Mouse (Mus musculus) myocyte (in vitro differentiated cells): ENCODE data around the gene Zfp398.

Source experiments
- CEBPB ChIP-seq: IDR thresholded peaks from 2 replicates; pipeline ENCODE4 v1.6.1; 2011; ENCODE audit warnings: mild to moderate bottlenecking, moderate library complexity; ENCODE audit not compliant: poor library complexity, insufficient read depth, severe bottlenecking
- E2F4 ChIP-seq: IDR thresholded peaks from one replicate; pipeline ENCODE4 v1.6.1; 2011; ENCODE audit warnings: mild to moderate bottlenecking, control low read depth, moderate library complexity; ENCODE audit not compliant: insufficient read depth
- MYOG ChIP-seq, 3 experiments: IDR thresholded peaks; one replicate each; pipeline ENCODE4 v1.6.1; 2011; ENCODE audit warnings: control low read depth in 2 of 3, low read depth in 2 of 3, mild to moderate bottlenecking in 2 of 3; ENCODE audit not compliant: insufficient read length in 2 of 3, control insufficient read depth in 1 of 3, insufficient read depth in 1 of 3
- POLR2A ChIP-seq: IDR thresholded peaks from one replicate; pipeline ENCODE4 v1.6.1; 2011; ENCODE audit warnings: low read depth, mild to moderate bottlenecking, control low read depth, moderate library complexity; ENCODE audit not compliant: insufficient read length
- POLR2AphosphoS2 ChIP-seq: IDR thresholded peaks from one replicate; pipeline ENCODE4 v1.6.1; 2011; ENCODE audit warnings: low read depth, control low read depth; ENCODE audit not compliant: insufficient read length
- TCF12 ChIP-seq: IDR thresholded peaks from one replicate; pipeline ENCODE4 v1.6.1; 2011; ENCODE audit warnings: mild to moderate bottlenecking, control low read depth; ENCODE audit not compliant: poor library complexity, insufficient read depth, severe bottlenecking
- USF1 ChIP-seq: IDR thresholded peaks from one replicate; pipeline ENCODE4 v1.6.1; 2011; ENCODE audit warnings: low read depth, mild to moderate bottlenecking, control low read depth, moderate library complexity

- TF ChIP-seq POLR2A (no peak), CEBPB (no peak), USF1 (no peak), TCF12 (no peak), POLR2AphosphoS2 (no peak), E2F4 (no peak), MYOG (IDR thresholded peaks at IDR 0.05; ENCODE audit: control insufficient read depth in 1 of 3, insufficient read depth in 1 of 3, insufficient read length in 2 of 3, low read depth in 2 of 3) (no peak)
Measured at GRCm38 (mm10) chr6:47837630-47838029, 2.2 kb downstream of the Zfp398 start.
